Mouse (Mus musculus) CH12.LX (cell line): ENCODE measurements around the gene Dnm3. TPM values are rescaled to one million over a fixed set of nuclear protein-coding genes. Genes with fewer than 3 reads are reported as not detected.

Experiments
- DNase-seq: peaks from one replicate; pipeline ENCODE4 v3.0.0-alpha.2; 2013; ENCODE audit errors: extremely low read depth
- H3K27ac ChIP-seq: 2 replicates; pipeline ENCODE4 v1.5.1; 2012; ENCODE audit warnings: low read depth, mild to moderate bottlenecking, control low read depth, moderate library complexity; ENCODE audit not compliant: insufficient read depth
- H3K27me3 ChIP-seq: replicated peaks from 2 replicates; pipeline ENCODE3; 2012; ENCODE audit warnings: inconsistent platforms
- H3K36me3 ChIP-seq, 2 experiments: replicated peaks in 1 of 2; 2 replicates each; pipeline versions ENCODE3 to v1.6.1; 2012; ENCODE audit warnings: inconsistent platforms in 1 of 2, low read length in 1 of 2, mild to moderate bottlenecking in 1 of 2, mixed read lengths in 1 of 2, moderate library complexity in 1 of 2; ENCODE audit not compliant: control insufficient read depth in 1 of 2, insufficient read depth in 1 of 2
- H3K4me1 ChIP-seq, 2 experiments: 2 replicates each; pipeline ENCODE4 v1.6.1; 2012; ENCODE audit warnings: inconsistent platforms in 1 of 2, moderate library complexity in 1 of 2; ENCODE audit not compliant: insufficient read depth in 2 of 2, control insufficient read depth in 1 of 2
- H3K4me2 ChIP-seq: 2 replicates; pipeline ENCODE4 v1.6.1; 2012; ENCODE audit warnings: low read depth, mild to moderate bottlenecking, control low read depth; ENCODE audit not compliant: poor library complexity, insufficient read depth, severe bottlenecking
- H3K4me3 ChIP-seq, 3 experiments: fragments of 150-350 bp in 1 of 3; sonication (generic) in 1 of 3; replicated peaks in 1 of 3; 2 replicates each; pipeline versions ENCODE3 to v1.5.1; 2011 to 2012; ENCODE audit warnings: low read depth in 2 of 3, low read length in 2 of 3, mild to moderate bottlenecking in 2 of 3, moderate library complexity in 2 of 3, control low read depth in 1 of 3, improper control_type of control experiment in 1 of 3, inconsistent platforms in 1 of 3, mixed read lengths in 1 of 3; ENCODE audit not compliant: poor library complexity in 1 of 3
- H3K79me2 ChIP-seq: replicated peaks from 2 replicates; pipeline ENCODE4 v1.6.1; 2012; ENCODE audit warnings: mild to moderate bottlenecking, moderate library complexity; ENCODE audit not compliant: control insufficient read depth, poor library complexity, insufficient read depth, severe bottlenecking; ENCODE audit errors: extremely low read depth
- H3K9ac ChIP-seq: 2 replicates; pipeline ENCODE4 v1.6.1; 2012; ENCODE audit warnings: low read depth, mild to moderate bottlenecking, control low read depth, moderate library complexity; ENCODE audit not compliant: insufficient read depth
- H3K9me3 ChIP-seq: replicated peaks from 2 replicates; pipeline ENCODE3; 2012; ENCODE audit warnings: low read length, inconsistent platforms, mixed read lengths
- BHLHE40 ChIP-seq: IDR thresholded peaks from 2 replicates; pipeline ENCODE4 v1.6.1; 2011; ENCODE audit warnings: mild to moderate bottlenecking, low read depth, low read length, improper control_type of control experiment
- CHD1 ChIP-seq: IDR thresholded peaks from 2 replicates; pipeline ENCODE4 v1.6.1; 2012; ENCODE audit warnings: low read depth, low read length, improper control_type of control experiment, inconsistent platforms
- CHD2 ChIP-seq: IDR thresholded peaks from 2 replicates; pipeline ENCODE4 v1.6.1; 2011; ENCODE audit warnings: low read length, improper control_type of control experiment
- CTCF ChIP-seq, 2 experiments: IDR thresholded peaks in 1 of 2; conservative IDR thresholded peaks in 1 of 2; 2 replicates each; pipeline ENCODE4 v1.5.1; 2011 to 2012; ENCODE audit warnings: low read depth in 2 of 2, low read length in 2 of 2, improper control_type of control experiment in 1 of 2, inconsistent platforms in 1 of 2, mild to moderate bottlenecking in 1 of 2, moderate library complexity in 1 of 2
- E2F4 ChIP-seq: IDR thresholded peaks from 2 replicates; pipeline ENCODE4 v1.6.1; 2011; ENCODE audit warnings: low read depth, low read length, improper control_type of control experiment; ENCODE audit not compliant: insufficient replicate concordance
- ELF1 ChIP-seq: IDR thresholded peaks from 2 replicates; pipeline ENCODE4 v1.6.1; 2014; ENCODE audit warnings: low read depth, mild to moderate bottlenecking, inconsistent platforms, low read length, improper control_type of control experiment
- EP300 ChIP-seq: IDR thresholded peaks from 2 replicates; pipeline ENCODE4 v1.6.1; 2011; ENCODE audit warnings: low read length, improper control_type of control experiment
- ETS1 ChIP-seq: conservative IDR thresholded peaks from 2 replicates; pipeline ENCODE4 v1.6.1; 2012; ENCODE audit warnings: low read depth, mild to moderate bottlenecking, inconsistent platforms, low read length, improper control_type of control experiment, moderate library complexity
- GABPA ChIP-seq: IDR thresholded peaks from 2 replicates; pipeline ENCODE4 v1.6.1; 2012; ENCODE audit warnings: low read depth, low read length, improper control_type of control experiment, inconsistent platforms; ENCODE audit not compliant: insufficient replicate concordance
- HCFC1 ChIP-seq: IDR thresholded peaks from 2 replicates; pipeline ENCODE4 v1.6.1; 2012; ENCODE audit warnings: low read depth, mild to moderate bottlenecking, inconsistent platforms, low read length, improper control_type of control experiment
- IRF4 ChIP-seq: IDR thresholded peaks from 2 replicates; pipeline ENCODE4 v1.6.1; 2014; ENCODE audit warnings: low read depth, mild to moderate bottlenecking, inconsistent platforms, low read length, improper control_type of control experiment
- JUN ChIP-seq: IDR thresholded peaks from 2 replicates; pipeline ENCODE4 v1.6.1; 2011; ENCODE audit warnings: low read depth, mild to moderate bottlenecking, low read length, improper control_type of control experiment, moderate library complexity; ENCODE audit not compliant: insufficient read depth
- JUND ChIP-seq: conservative IDR thresholded peaks from 2 replicates; pipeline ENCODE4 v1.6.1; 2011; ENCODE audit warnings: low read depth, low read length, improper control_type of control experiment
- KAT2A ChIP-seq: IDR thresholded peaks from 2 replicates; pipeline ENCODE4 v1.6.1; 2012; ENCODE audit warnings: low read length, improper control_type of control experiment, inconsistent platforms; ENCODE audit not compliant: insufficient replicate concordance
- MAFK ChIP-seq: IDR thresholded peaks from 2 replicates; pipeline ENCODE4 v1.6.1; 2011; ENCODE audit warnings: low read length, improper control_type of control experiment; ENCODE audit not compliant: insufficient replicate concordance
- MAX ChIP-seq: IDR thresholded peaks from 2 replicates; pipeline ENCODE4 v1.6.1; 2011; ENCODE audit warnings: low read length, improper control_type of control experiment
- MAZ ChIP-seq: IDR thresholded peaks from 2 replicates; pipeline ENCODE4 v1.6.1; 2012; ENCODE audit warnings: low read depth, mild to moderate bottlenecking, inconsistent platforms, low read length, improper control_type of control experiment, moderate library complexity
- MEF2A ChIP-seq: IDR thresholded peaks from 2 replicates; pipeline ENCODE4 v1.6.1; 2014; ENCODE audit warnings: low read depth, mild to moderate bottlenecking, inconsistent platforms, low read length, improper control_type of control experiment, borderline replicate concordance
- MXI1 ChIP-seq: IDR thresholded peaks from 2 replicates; pipeline ENCODE4 v1.6.1; 2011; ENCODE audit warnings: mild to moderate bottlenecking, low read depth, low read length, improper control_type of control experiment
- MYC ChIP-seq: IDR thresholded peaks from 2 replicates; pipeline ENCODE4 v1.6.1; 2011; ENCODE audit warnings: low read depth, mild to moderate bottlenecking, improper control_type of control experiment, low read length
- NELFE ChIP-seq: IDR thresholded peaks from 2 replicates; pipeline ENCODE4 v1.6.1; 2011; ENCODE audit warnings: low read depth, low read length, improper control_type of control experiment
- NRF1 ChIP-seq: IDR thresholded peaks from 2 replicates; pipeline ENCODE4 v1.6.1; 2014; ENCODE audit warnings: low read depth, mild to moderate bottlenecking, inconsistent platforms, low read length, improper control_type of control experiment, moderate library complexity
- PAX5 ChIP-seq: IDR thresholded peaks from 2 replicates; pipeline ENCODE4 v1.6.1; 2012; ENCODE audit warnings: low read length, inconsistent platforms, mixed read lengths
- POLR2A ChIP-seq: IDR thresholded peaks from 2 replicates; pipeline ENCODE4 v1.6.1; 2011; ENCODE audit warnings: low read depth, mild to moderate bottlenecking, improper control_type of control experiment, low read length
- POLR2AphosphoS2 ChIP-seq: IDR thresholded peaks from 2 replicates; pipeline ENCODE4 v1.6.1; 2011; ENCODE audit warnings: low read depth, low read length, improper control_type of control experiment
- RAD21 ChIP-seq: IDR thresholded peaks from 2 replicates; pipeline ENCODE4 v1.6.1; 2011; ENCODE audit warnings: low read depth, mild to moderate bottlenecking, low read length, improper control_type of control experiment, moderate library complexity
- RCOR1 ChIP-seq: conservative IDR thresholded peaks from 2 replicates; pipeline ENCODE4 v1.6.1; 2012; ENCODE audit warnings: low read depth, mild to moderate bottlenecking, inconsistent platforms, low read length, improper control_type of control experiment
- SIN3A ChIP-seq: IDR thresholded peaks from 2 replicates; pipeline ENCODE4 v1.6.1; 2012; ENCODE audit warnings: low read length, improper control_type of control experiment, inconsistent platforms
- SMC3 ChIP-seq: IDR thresholded peaks from 2 replicates; pipeline ENCODE4 v1.6.1; 2011; ENCODE audit warnings: low read depth, low read length, improper control_type of control experiment
- TBP ChIP-seq: conservative IDR thresholded peaks from 2 replicates; pipeline ENCODE4 v1.6.1; 2011; ENCODE audit warnings: low read depth, low read length, improper control_type of control experiment
- TCF12 ChIP-seq: IDR thresholded peaks from 2 replicates; pipeline ENCODE4 v1.6.1; 2014; ENCODE audit warnings: low read depth, mild to moderate bottlenecking, inconsistent platforms, low read length, improper control_type of control experiment
- UBTF ChIP-seq: IDR thresholded peaks from 2 replicates; pipeline ENCODE4 v1.6.1; 2012; ENCODE audit warnings: low read depth, mild to moderate bottlenecking, inconsistent platforms, low read length, improper control_type of control experiment, moderate library complexity
- USF1 ChIP-seq: IDR thresholded peaks from 2 replicates; pipeline ENCODE4 v1.6.1; 2014; ENCODE audit warnings: low read depth, mild to moderate bottlenecking, inconsistent platforms, low read length, improper control_type of control experiment
- USF2 ChIP-seq: conservative IDR thresholded peaks from 2 replicates; pipeline ENCODE4 v1.6.1; 2011; ENCODE audit warnings: low read depth, low read length, improper control_type of control experiment
- ZC3H11A ChIP-seq: IDR thresholded peaks from 2 replicates; pipeline ENCODE4 v1.6.1; 2012; ENCODE audit warnings: low read depth, mild to moderate bottlenecking, inconsistent platforms, low read length, improper control_type of control experiment
- ZKSCAN1 ChIP-seq: IDR thresholded peaks from 2 replicates; pipeline ENCODE4 v1.6.1; 2012; ENCODE audit warnings: low read depth, inconsistent platforms, low read length, improper control_type of control experiment, borderline replicate concordance
- ZMIZ1 ChIP-seq: IDR thresholded peaks from 2 replicates; pipeline ENCODE4 v1.6.1; 2012; ENCODE audit warnings: low read depth, mild to moderate bottlenecking, inconsistent platforms, low read length, improper control_type of control experiment
- ZNF384 ChIP-seq: IDR thresholded peaks from 2 replicates; pipeline ENCODE4 v1.6.1; 2012; ENCODE audit warnings: low read depth, low read length, improper control_type of control experiment, inconsistent platforms
- dilution Hi-C: fragments of 300-500 bp; cut with MboI; formaldehyde crosslinking; loops from 2 replicates; pipeline ENCODE4 v1.14.3; 2020; ENCODE audit warnings: low sequenced_read_pairs; ENCODE audit not compliant: extremely low pct_unique_long_range_greater_than_20kb, extremely low pct_ligation_motif_present
- in situ Hi-C: fragments of 300-500 bp; cut with MboI; formaldehyde crosslinking; loops from 3 replicates; pipeline ENCODE4 v1.14.3; 2019; ENCODE audit warnings: low sequenced_read_pairs, low pct_ligation_motif_present, low pct_unique_long_range_greater_than_20kb, mixed read lengths
- polyA plus RNA-seq: library from polyadenylated mRNA; unstranded; fragments of >175 nt; gene quantifications from 2 replicates; pipeline ENCODE4 v1.2.1, GENCODE M21; 2012; ENCODE audit warnings: low read depth; ENCODE audit not compliant: insufficient read length
- total RNA-seq, 2 experiments: library from RNA; depleted of rRNA; stranded (reverse); fragments of 300-350 nt in 1 of 2; fragments of >200 nt in 1 of 2; gene quantifications; 2 replicates each; pipeline ENCODE4 v1.2.3; 2012 to 2014

The Dnm3 gene
- total and polyA plus RNA-seq, 3 experiments: 3.6 to 9.5 (median 6.9) TPM

GRCm38 (mm10) chr1:162281981-162282381 is 195.9 kb downstream of the Dnm3 start:
- H3K4me3 ChIP-seq: no peak overlapping the region
- dilution Hi-C loops: no loop called here
- TF ChIP-seq MYC (peak; percentile 31; the same call in 1 of the 2 replicates), PAX5 (no peak), JUND (no peak), ETS1 (peak; percentile 53; the same call in 1 of the 2 replicates), MAFK (no peak), NRF1 (no peak), RCOR1 (no peak), ZMIZ1 (no peak), SIN3A (no peak), NELFE (no peak), POLR2A (no peak), BHLHE40 (peak; percentile 71), MEF2A (peak; percentile 56; the same call in 1 of the 2 replicates), JUN (no peak), SMC3 (peak; percentile 15; the same call in 1 of the 2 replicates), MXI1 (no peak), USF2 (no peak), HCFC1 (no peak), ZNF384 (no peak), POLR2AphosphoS2 (no peak), KAT2A (no peak), RAD21 (no peak; the same call in 1 of the 2 replicates), USF1 (no peak), ZKSCAN1 (no peak), TCF12 (peak; percentile 67; the same call in 1 of the 2 replicates), EP300 (peak; percentile 42; the same call in 1 of the 2 replicates), GABPA (no peak), TBP (no peak), CHD2 (no peak), IRF4 (peak; percentile 31; the same call in 1 of the 2 replicates), ZC3H11A (no peak), MAZ (no peak), CHD1 (no peak), CTCF (conservative IDR thresholded peaks at IDR 0.05 in 1 of 2, IDR thresholded peaks at IDR 0.05 in 1 of 2; ENCODE audit: low read depth in 2 of 2, low read length in 2 of 2) (no peak), ELF1 (0 out of 2 replicates have a peak, but pooled peaks have one; percentile 20), E2F4 (no peak), MAX (0 out of 2 replicates have a peak, but pooled peaks have one; percentile 16), UBTF (no peak)
- TF ChIP-seq, all 38 proteins: peak for 10

More at GRCm38 (mm10) chr1:162281981-162282381, 195.9 kb downstream of the Dnm3 start:
- Histone ChIP-seq H3K4me1 (peaks cover 5 to 25% of the 10 kb centered on the region in 2 experiments; a peak in 3 of 4 replicates), H3K27me3 (no peaks in the 10 kb centered on the region), H3K9me3 (no peaks in the 10 kb centered on the region), H3K79me2 (no peaks in the 10 kb centered on the region), H3K36me3 (no peaks in the 10 kb centered on the region), H3K9ac (0 out of 2 replicates have a peak overlapping the region, but pooled peaks have one; percentile 21), H3K27ac (no peak overlapping the region), H3K4me2 (peak overlapping the region; percentile 55)
- DNase-seq: peak; percentile 62
- in situ Hi-C loops: no loop called here
